Mouse (Mus musculus): Measurements from ENCODE around the gene Aes.

The Aes gene

DNA sequence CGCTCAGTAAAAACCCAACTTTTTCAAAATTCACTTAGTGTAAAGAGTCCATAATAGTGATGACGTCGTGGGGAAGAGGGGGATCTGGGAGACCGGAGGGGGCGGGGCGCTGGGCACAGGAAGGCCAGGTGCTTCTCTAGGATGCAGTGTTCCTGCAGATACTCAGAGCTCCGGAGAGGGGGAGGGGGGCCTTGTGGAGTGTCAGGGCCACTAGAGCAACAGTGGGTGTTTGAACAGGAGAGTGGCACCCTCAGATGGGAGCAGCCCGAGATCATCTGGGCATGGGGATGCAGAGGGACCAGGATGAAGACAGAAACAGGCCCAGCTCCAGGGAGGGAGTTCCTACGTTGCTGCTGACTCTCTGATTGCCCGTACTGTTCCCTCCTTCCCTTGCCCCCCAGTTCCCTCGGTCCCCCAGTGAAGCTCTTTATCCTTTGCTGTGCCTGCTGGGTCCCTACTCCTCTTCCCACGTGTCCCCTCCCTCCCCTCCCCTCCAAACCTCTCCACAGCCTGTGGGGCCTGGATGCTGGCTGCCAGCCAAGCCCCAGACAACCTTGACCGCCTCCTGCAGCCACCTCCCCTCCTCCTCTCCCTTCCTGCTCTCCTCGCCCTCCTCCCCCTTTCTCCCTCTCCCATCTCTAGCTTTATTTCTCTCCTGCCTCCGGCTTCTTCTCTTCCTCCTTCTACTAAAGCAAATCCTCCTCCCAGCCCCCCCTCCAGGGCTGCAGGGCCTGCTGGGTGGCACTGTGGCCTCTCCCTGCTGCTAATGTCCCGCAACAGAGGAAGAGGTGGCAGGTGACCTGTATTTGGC is 9.3 kb downstream of the Aes start:
- DNase-seq (ENCODE audit: low spot score in 2 of 2) = no peak

DNA sequence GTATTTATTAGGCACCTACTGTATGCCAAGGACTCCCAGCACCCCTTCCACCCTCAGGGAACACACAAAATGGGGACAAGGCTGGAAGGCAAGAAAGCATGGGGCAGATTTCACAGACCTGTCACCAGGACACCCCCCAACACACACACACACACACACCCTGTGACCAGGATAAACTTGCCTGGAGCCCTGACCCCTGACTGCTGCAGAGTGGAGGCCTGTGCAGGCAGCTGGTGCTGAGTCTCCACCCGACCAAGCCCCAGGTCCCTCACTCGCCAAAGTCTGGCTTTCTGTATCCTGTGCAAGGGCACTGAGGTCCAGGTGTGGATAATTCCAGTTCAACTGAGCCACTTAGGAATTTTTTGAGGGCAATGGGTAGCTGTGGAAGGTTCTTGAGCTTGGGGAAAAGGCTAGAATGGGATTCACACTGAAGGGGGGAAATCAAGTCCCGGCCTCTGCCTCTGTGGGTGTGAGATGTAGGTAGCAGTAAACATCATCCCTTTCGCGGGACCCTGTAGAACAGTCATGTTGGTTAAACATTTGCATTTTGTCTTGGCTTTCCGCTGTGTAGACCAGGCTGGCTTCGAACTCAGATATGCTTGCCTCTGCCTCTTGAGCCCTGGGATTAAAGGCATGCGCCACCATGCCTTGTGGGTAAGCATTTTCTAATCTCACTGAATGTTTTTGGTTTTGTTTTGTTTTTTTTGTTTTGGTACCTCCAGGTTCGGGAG is 10.4 kb downstream of the Aes start:
- no peak for DNase-seq (ENCODE audit: low spot score in 2 of 2)

GRCm38 (mm10) chr10:81570238-81570800 is 11.0 kb downstream of the Aes start:
- DNase-seq (ENCODE audit: low spot score in 2 of 2) = no peak

- peak; percentile 98 for DNase-seq (ENCODE audit: low spot score in 2 of 2)
Observed at GRCm38 (mm10) chr10:81570831-81571500, 11.7 kb downstream of the Aes start.

- DNase-seq (ENCODE audit: low spot score in 2 of 2) = peak; percentile 100
Observed at GRCm38 (mm10) chr10:81571501-81571876, 12.2 kb downstream of the Aes start.

- DNase-seq (ENCODE audit: low spot score in 2 of 2) = no peak
Observed at GRCm38 (mm10) chr10:81572133-81572671, 12.9 kb downstream of the Aes start.

GRCm38 (mm10) chr10:81572975-81573374 is 13.7 kb downstream of the Aes start:
- no peak for DNase-seq (ENCODE audit: low spot score in 2 of 2)

- DNase-seq (ENCODE audit: low spot score in 2 of 2) = no peak
Observed at GRCm38 (mm10) chr10:81574081-81575056, 15.1 kb downstream of the Aes start, which contains the start of gene Tle2. Gene Tle2, plus strand, starts transcription at chr10:81574561.

GRCm38 (mm10) chr10:81575208-81575631 is 15.9 kb downstream of the Aes start:
- DNase-seq (ENCODE audit: low spot score in 2 of 2) = no peak

DNA sequence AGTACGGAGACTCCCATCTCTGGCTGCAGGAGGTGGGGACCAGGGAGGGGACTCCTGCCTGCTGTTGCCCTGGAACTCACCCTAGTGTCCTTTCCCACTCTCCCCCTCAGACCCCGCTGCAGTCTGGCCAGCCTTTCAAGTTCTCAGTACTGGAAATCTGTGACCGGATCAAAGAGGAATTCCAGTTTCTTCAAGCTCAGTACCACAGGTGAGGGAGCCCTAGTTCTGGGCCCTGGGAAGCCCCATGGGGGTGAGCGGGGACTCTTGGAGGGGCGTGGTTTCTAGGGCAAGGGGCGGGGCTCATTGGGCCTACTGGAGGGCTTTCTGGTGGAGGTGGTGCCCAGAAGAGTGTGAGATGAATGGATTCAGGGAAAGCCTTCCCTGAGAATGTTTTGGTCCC is 16.4 kb downstream of the Aes start:
- DNase-seq (ENCODE audit: low spot score in 2 of 2) = no peak

- DNase-seq (ENCODE audit: low spot score in 2 of 2) = no peak
Observed at GRCm38 (mm10) chr10:81579967-81580366, 20.7 kb downstream of the Aes start.

DNA sequence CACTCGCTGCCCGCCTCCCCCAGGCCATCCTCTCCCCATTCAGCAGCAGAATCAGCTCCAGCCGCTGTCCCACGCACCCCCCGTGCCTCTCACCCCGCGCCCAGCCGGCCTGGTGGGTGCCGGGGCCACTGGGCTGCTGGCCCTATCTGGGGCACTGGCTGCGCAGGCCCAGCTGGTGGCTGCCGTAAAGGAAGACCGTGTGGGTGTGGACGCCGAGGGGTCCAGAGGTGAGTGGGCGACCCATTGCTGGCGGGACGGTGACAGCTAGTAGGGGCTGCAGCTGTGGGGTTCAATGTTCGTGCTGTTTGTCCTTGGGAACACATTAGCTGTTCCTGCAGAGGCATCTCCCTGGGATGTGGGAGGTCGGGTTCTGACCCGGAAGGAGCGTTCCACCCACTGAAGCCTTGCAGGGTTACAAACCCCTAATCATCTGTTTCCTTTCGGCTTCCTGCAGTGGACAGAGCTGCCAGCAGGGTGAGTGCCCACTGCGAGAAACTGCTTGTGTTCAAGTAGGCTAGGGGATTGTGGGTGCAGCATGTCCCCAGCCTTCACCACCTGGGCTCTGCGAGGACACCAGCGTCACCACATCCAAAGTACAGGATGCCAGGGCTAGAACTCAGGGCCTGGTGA is 21.3 kb downstream of the Aes start:
- no peak for DNase-seq (ENCODE audit: low spot score in 2 of 2)

DNA sequence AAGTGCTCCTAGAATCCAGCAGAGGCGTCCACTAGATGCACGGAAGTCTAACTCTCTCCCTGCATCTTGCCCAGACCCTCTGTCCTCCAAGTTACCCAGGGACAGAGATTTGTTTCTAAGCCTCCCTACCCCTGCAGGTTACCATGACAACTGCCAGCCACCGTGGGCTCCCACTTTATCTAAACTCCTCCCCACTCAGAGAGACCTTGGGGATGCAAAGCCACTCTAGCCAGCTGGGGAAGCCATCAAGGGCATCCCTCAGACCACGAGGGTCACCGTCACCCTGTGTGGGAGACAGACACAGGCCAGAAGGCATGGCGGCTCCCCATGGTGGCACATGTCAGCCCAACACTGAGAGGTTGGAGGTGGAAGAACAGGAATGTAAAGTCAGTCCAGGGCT is 24.1 kb downstream of the Aes start:
- no peak for DNase-seq (ENCODE audit: low spot score in 2 of 2)

DNA sequence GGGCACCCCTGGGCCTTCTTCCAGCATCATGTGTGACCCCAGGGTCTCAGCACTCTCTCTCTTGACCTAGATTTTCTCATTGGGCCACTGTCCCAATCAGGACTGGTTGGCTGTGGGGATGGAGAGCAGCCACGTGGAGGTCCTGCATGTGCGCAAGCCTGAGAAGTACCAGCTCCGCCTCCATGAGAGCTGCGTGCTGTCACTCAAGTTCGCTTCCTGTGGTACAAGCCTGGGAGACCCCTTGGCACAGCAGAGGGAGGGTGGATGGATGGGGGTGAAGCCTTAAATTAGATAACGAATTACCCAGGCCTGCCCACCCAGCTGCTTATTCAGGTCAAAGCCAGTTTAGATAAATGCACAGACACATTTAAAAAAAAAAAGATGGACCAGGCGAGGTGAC is 29.5 kb downstream of the Aes start:
- DNase-seq (ENCODE audit: low spot score in 2 of 2) = no peak

DNA sequence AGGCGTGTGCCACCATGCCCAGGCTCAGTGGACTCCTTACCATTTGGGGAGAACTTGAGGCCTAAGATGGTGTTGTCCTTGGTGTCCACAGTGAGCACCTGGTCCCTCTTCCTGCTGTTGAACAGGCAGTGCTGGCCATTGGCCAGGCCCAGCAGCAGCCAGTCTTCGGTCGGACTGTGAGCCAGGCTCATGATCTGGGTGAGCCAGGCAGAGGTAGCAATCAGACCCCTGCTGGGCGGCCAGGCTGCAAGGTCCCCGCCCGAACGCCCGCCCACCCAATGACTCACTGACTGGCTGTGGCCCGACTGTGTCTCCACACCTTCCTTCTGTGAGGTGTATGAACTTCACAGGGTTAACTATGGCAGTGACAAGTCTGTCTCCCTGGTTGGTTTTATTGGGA is 32.6 kb downstream of the Aes start:
- DNase-seq (ENCODE audit: low spot score in 2 of 2) = no peak

DNA sequence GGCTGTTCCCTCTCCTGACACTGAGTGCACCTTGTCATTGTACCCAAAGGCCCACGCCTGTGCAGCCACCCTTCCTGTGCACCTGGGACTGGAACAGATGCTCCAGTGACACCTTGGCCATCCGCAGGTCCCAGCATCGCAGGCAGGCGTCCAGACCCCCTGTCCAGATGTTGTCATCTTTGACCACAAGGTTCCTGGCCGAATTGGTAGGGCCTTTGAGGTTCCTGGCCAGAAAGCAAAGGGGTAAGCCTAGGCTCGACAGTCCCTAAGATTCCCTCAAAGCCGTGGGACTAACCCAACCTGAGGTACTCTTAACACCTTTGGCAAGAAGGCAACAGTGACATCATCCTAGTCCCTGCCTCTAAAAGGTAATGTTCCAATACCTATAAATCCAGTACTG is 33.3 kb downstream of the Aes start:
- DNase-seq (ENCODE audit: low spot score in 2 of 2) = no peak

GRCm38 (mm10) chr10:81593223-81593622 is 33.9 kb downstream of the Aes start:
- DNase-seq (ENCODE audit: low spot score in 2 of 2) = no peak

DNA sequence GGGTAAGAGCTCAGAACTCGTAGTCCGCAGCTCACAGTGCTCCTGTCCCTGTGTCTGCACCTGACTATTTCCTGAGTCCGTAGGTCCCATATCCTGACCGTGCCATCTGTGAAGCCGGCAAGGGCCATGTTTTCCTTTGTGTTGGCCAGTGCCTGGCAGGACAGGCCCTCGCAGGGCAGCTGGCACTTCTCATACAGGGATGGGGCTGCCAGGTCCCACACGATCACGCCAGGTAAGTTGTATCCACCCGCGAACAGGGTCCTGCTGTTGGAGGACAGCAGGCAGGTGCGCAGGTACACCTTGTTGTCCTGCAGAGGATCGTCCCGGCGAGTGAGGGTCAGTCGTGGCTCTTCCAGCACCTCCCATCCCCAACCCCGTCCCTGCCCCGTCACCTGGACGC is 34.6 kb downstream of the Aes start:
- no peak for DNase-seq (ENCODE audit: low spot score in 2 of 2)

DNA sequence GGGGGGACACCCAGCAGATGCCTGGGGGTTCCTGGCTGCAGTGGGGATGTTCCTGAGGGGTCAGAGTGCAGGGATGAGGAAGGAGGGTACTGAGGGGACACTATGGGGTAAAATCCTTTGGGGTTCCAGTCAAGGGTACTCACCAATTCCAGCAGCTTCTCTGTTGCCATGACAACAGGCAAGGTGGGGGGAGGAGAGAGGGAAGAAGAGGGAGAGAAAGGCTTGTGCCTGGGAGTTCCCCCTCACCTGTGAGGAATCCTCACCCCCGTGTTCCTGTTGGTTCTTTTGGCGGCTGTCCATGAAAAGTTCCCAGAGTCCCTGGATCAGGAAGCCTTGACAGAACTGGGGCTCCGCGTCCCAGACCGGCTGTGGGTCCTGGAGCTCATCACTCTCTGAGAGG is 36.3 kb downstream of the Aes start:
- DNase-seq (ENCODE audit: low spot score in 2 of 2) = no peak

- DNase-seq (ENCODE audit: low spot score in 2 of 2) = no peak
Observed at GRCm38 (mm10) chr10:81596611-81597010, 37.3 kb downstream of the Aes start.

All from right cerebral cortex, postnatal 10 days (tissue).